Mouse (Mus musculus) liver, postnatal 0 days (tissue): ENCODE measurements at regions not wholly inside any gene's neighbourhood (a gene's known extent, or its start where the extent isn't known, plus 50 kb on each side); places are given as distances from the start of the nearest gene placed in this dataset.

Experiments used
- CTCF ChIP-seq: sonication (generic); IDR thresholded peaks from 2 replicates; pipeline ENCODE4 v1.5.1; 2016; ENCODE audit warnings: antibody characterized with exemption, low read depth
- EP300 ChIP-seq: IDR thresholded peaks from 2 replicates; pipeline ENCODE4 v1.6.1; 2016; ENCODE audit warnings: antibody characterized with exemption, low read depth, mild to moderate bottlenecking

DNA sequence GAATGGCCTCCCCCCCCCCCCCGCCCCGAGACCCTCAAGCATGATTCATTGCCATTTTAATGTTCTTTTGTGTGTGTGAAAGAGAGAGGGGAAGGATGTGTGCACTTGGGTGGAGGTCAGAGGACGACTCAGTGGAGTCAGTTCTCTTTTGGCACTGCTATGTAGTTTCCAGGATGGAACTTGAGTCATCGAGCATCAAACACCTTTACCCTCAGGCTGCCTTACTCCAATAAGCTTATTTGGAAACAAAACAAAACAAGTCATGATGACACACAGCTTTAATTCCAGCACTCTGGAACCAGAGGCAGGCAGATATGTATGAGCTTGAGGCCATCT lies 134.7 kb upstream of the Trim24 start:
- TF ChIP-seq CTCF (no peak), EP300 (no peak)
